Mouse (Mus musculus): ENCODE measurements around the gene Rasal1.

Gene Rasal1

GRCm38 (mm10) chr5:120696865-120697264 lies 48.3 kb downstream of the Rasal1 start:
- DNase-seq: no peak

- no peak for DNase-seq
These were observed 49.6 kb downstream of the Rasal1 start for GRCm38 (mm10) chr5:120698181-120698580.

GRCm38 (mm10) chr5:120698801-120699391 lies 50.3 kb downstream of the Rasal1 start:
- DNase-seq: no peak

- DNase-seq: no peak
These were observed 52.6 kb downstream of the Rasal1 start for GRCm38 (mm10) chr5:120700996-120701790.

- DNase-seq: no peak
These were observed 53.8 kb downstream of the Rasal1 start for GRCm38 (mm10) chr5:120702421-120702820.

- DNase-seq: no peak
These were observed 54.4 kb downstream of the Rasal1 start for GRCm38 (mm10) chr5:120702969-120703368.

GRCm38 (mm10) chr5:120703660-120704059 lies 55.0 kb downstream of the Rasal1 start:
- no peak for DNase-seq

GRCm38 (mm10) chr5:120704421-120704820 lies 55.8 kb downstream of the Rasal1 start:
- DNase-seq: no peak

- DNase-seq: no peak
These were observed 57.9 kb downstream of the Rasal1 start for GRCm38 (mm10) chr5:120706541-120706940.

- DNase-seq: no peak
These were observed 58.4 kb downstream of the Rasal1 start for GRCm38 (mm10) chr5:120706976-120707375.

GRCm38 (mm10) chr5:120710161-120710825 lies 61.7 kb downstream of the Rasal1 start:
- DNase-seq: no peak

- no peak for DNase-seq
These were observed 62.2 kb downstream of the Rasal1 start for GRCm38 (mm10) chr5:120710826-120711248.

- DNase-seq: peak; percentile 28
These were observed 62.8 kb downstream of the Rasal1 start for GRCm38 (mm10) chr5:120711416-120711815.

GRCm38 (mm10) chr5:120711827-120712226 lies 63.2 kb downstream of the Rasal1 start, which contains the start of gene Dtx1:
Dtx1 (minus strand) TSS chr5:120711927.
- DNase-seq: no peak

- no peak for DNase-seq
These were observed 64.1 kb downstream of the Rasal1 start for GRCm38 (mm10) chr5:120712721-120713120.

GRCm38 (mm10) chr5:120714314-120714713 lies 65.7 kb downstream of the Rasal1 start:
- peak; percentile 67 for DNase-seq

GRCm38 (mm10) chr5:120717136-120717535 lies 68.5 kb downstream of the Rasal1 start:
- DNase-seq: no peak

GRCm38 (mm10) chr5:120718600-120719378 lies 70.2 kb downstream of the Rasal1 start:
- no peak for DNase-seq

GRCm38 (mm10) chr5:120721005-120721404 lies 72.4 kb downstream of the Rasal1 start:
- no peak for DNase-seq

GRCm38 (mm10) chr5:120725811-120726455 lies 77.3 kb downstream of the Rasal1 start:
- DNase-seq: no peak

Data from kidney, postnatal 14 days (tissue).